Mouse (Mus musculus) neural tube, embryonic 11.5 days (tissue): ENCODE measurements around the gene 4833439L19Rik. TPM values are rescaled to one million over a fixed set of nuclear protein-coding genes. Genes with fewer than 3 reads are reported as not detected.

Experiments used
- ATAC-seq: fragments of 200-750 bp; cut with Nextera tagmentation; 2 replicates; pipeline ENCODE4 v1.8.0; 2017; ENCODE audit warnings: moderate number of reproducible peaks, mild to moderate bottlenecking, moderate TSS enrichment, moderate library complexity; ENCODE audit not compliant: insufficient read depth, low FRiP score, low TSS enrichment
- DNase-seq: peaks from one replicate; pipeline ENCODE4 v3.0.0-alpha.2; 2015; ENCODE audit warnings: low spot score
- H3K27ac ChIP-seq: fragments of 300-500 bp; sonication (generic); 2 replicates; pipeline ENCODE4 v1.5.1; 2014; ENCODE audit warnings: low read depth, mild to moderate bottlenecking, low read length
- H3K27me3 ChIP-seq: fragments of 300-500 bp; sonication (generic); 2 replicates; pipeline ENCODE4 v1.6.1; 2014; ENCODE audit warnings: mild to moderate bottlenecking, low read length, mixed read lengths; ENCODE audit not compliant: control insufficient read depth, insufficient read depth
- H3K36me3 ChIP-seq: fragments of 300-500 bp; sonication (generic); 2 replicates; pipeline ENCODE4 v1.6.1; 2014; ENCODE audit warnings: mild to moderate bottlenecking, low read length, moderate library complexity, mixed read lengths; ENCODE audit not compliant: control insufficient read depth, insufficient read depth
- H3K4me1 ChIP-seq: fragments of 300-500 bp; sonication (generic); 2 replicates; pipeline ENCODE4 v1.6.1; 2014; ENCODE audit warnings: low read length, mixed read lengths; ENCODE audit not compliant: control insufficient read depth, insufficient read depth
- H3K4me2 ChIP-seq: fragments of 300-500 bp; sonication (generic); 2 replicates; pipeline ENCODE4 v1.6.1; 2014; ENCODE audit warnings: low read depth, mild to moderate bottlenecking, moderate library complexity
- H3K4me3 ChIP-seq: fragments of 300-500 bp; sonication (generic); 2 replicates; pipeline ENCODE4 v1.5.1; 2014; ENCODE audit warnings: low read depth, low read length
- H3K9ac ChIP-seq: fragments of 300-500 bp; sonication (generic); 2 replicates; pipeline ENCODE4 v1.6.1; 2014; ENCODE audit warnings: mild to moderate bottlenecking, low read length
- H3K9me3 ChIP-seq: fragments of 300-500 bp; sonication (generic); 2 replicates; pipeline ENCODE4 v1.6.1; 2016; ENCODE audit warnings: low read length; ENCODE audit not compliant: control insufficient read depth
- WGBS: fragments of 180-500 bp; shearing (Covaris S2); extraction: QIAGEN DNeasy Blood & Tissue Kit; methylation state at CpG from one replicate; pipeline ENCODE4 v1.1.7; 2014; 5-methylcytosine and 5-hydroxymethylcytosine counted together
- polyA plus RNA-seq: library from polyadenylated mRNA; unstranded; fragments of >200 nt; fragmentation: Nextera tagmentation; extraction: Ambion mirVana; gene quantifications from 2 replicates; pipeline ENCODE4 v1.2.1, GENCODE M21; 2014

4833439L19Rik gene
- polyA plus RNA-seq, 1 experiment from 2014 or later: 284 TPM

GRCm38 (mm10) chr13:54574854-54575481 is 9.7 kb upstream of the 4833439L19Rik start, which contains the start of gene Arl10:
Gene Arl10 (plus strand): TSS chr13:54575015.
- peak within 1 kb of the TSS; percentile 84 for H3K9ac ChIP-seq
- peaks cover 7% of the 10 kb centered on the region; the same call in 1 of the 2 replicates for H3K4me1 ChIP-seq
- WGBS: under 1% methylated on average over 55 of the region's 55 CpGs
- peak within 1 kb of the TSS; percentile 67 for H3K4me3 ChIP-seq
- H3K4me2 ChIP-seq: peak within 1 kb of the TSS; percentile 59
- H3K9me3 ChIP-seq: no peaks in the 10 kb centered on the region
- ATAC-seq: peak; percentile 95
- H3K27me3 ChIP-seq: no peaks in the 10 kb centered on the region
- H3K36me3 ChIP-seq: no peaks in the 10 kb centered on the region; the same call in 1 of the 2 replicates
- DNase-seq: peak; percentile 86
- peak within 1 kb of the TSS; percentile 54 for H3K27ac ChIP-seq

GRCm38 (mm10) chr13:54572621-54573020 is 7.4 kb upstream of the 4833439L19Rik start:
- DNase-seq (no peak), ATAC-seq (no peak)
- Histone ChIP-seq H3K36me3 (no peaks in the 10 kb centered on the region), H3K4me2 (no peak overlapping the region), H3K27me3 (no peaks in the 10 kb centered on the region), H3K4me1 (peaks cover 7% of the 10 kb centered on the region; the same call in 1 of the 2 replicates), H3K4me3 (no peak overlapping the region), H3K9me3 (no peaks in the 10 kb centered on the region), H3K9ac (no peak overlapping the region), H3K27ac (no peak overlapping the region)
- 84% methylated on average over 4 of the region's 4 CpGs for WGBS

- Histone ChIP-seq H3K4me1 (peaks cover 7% of the 10 kb centered on the region; the same call in 1 of the 2 replicates), H3K4me2 (no peak overlapping the region), H3K9ac (no peak overlapping the region), H3K4me3 (no peak overlapping the region), H3K36me3 (no peaks in the 10 kb centered on the region), H3K27ac (no peak overlapping the region), H3K9me3 (no peaks in the 10 kb centered on the region), H3K27me3 (no peaks in the 10 kb centered on the region)
- ATAC-seq (no peak), DNase-seq (no peak)
- 33% methylated on average over 2 of the region's 2 CpGs for WGBS
Observed at GRCm38 (mm10) chr13:54571637-54572036, 6.4 kb upstream of the 4833439L19Rik start.

- H3K36me3 ChIP-seq: no peaks in the 10 kb centered on the region
- no peak overlapping the region for H3K4me3 ChIP-seq
- no peak overlapping the region for H3K9ac ChIP-seq
- H3K9me3 ChIP-seq: no peaks in the 10 kb centered on the region
- H3K27me3 ChIP-seq: no peaks in the 10 kb centered on the region
- DNase-seq (no peak), ATAC-seq (no peak)
- peaks cover 3% of the 10 kb centered on the region; the same call in 1 of the 2 replicates for H3K4me1 ChIP-seq
- H3K27ac ChIP-seq: no peak overlapping the region
- 75% methylated on average over 4 of the region's 4 CpGs for WGBS
- H3K4me2 ChIP-seq: no peak overlapping the region
Observed at GRCm38 (mm10) chr13:54570736-54571135, 5.5 kb upstream of the 4833439L19Rik start.

- no peak for DNase-seq
- Histone ChIP-seq H3K4me3 (no peak overlapping the region), H3K36me3 (no peaks in the 10 kb centered on the region), H3K9ac (no peak overlapping the region), H3K9me3 (no peaks in the 10 kb centered on the region), H3K4me1 (peaks cover 1% of the 10 kb centered on the region), H3K27me3 (no peaks in the 10 kb centered on the region), H3K27ac (no peak overlapping the region), H3K4me2 (no peak overlapping the region)
- no peak for ATAC-seq
- 47% methylated on average over 1 of the region's 1 CpGs for WGBS
Observed at GRCm38 (mm10) chr13:54569282-54569681, 4.0 kb upstream of the 4833439L19Rik start.

GRCm38 (mm10) chr13:54568380-54568779 is 3.1 kb upstream of the 4833439L19Rik start:
- 42% methylated on average over 5 of the region's 5 CpGs for WGBS
- Histone ChIP-seq H3K4me1 (peaks cover 6% of the 10 kb centered on the region), H3K4me2 (no peak overlapping the region), H3K36me3 (no peaks in the 10 kb centered on the region), H3K9ac (no peak overlapping the region), H3K27me3 (no peaks in the 10 kb centered on the region), H3K9me3 (no peaks in the 10 kb centered on the region), H3K27ac (no peak overlapping the region), H3K4me3 (no peak overlapping the region)
- DNase-seq (no peak), ATAC-seq (no peak)

- H3K27ac ChIP-seq: no peak overlapping the region
- no peak overlapping the region for H3K9ac ChIP-seq
- peak overlapping the region; percentile 90 for H3K4me3 ChIP-seq
- no peaks in the 10 kb centered on the region for H3K27me3 ChIP-seq
- peaks cover 8% of the 10 kb centered on the region for H3K4me1 ChIP-seq
- ATAC-seq (peak; percentile 69), DNase-seq (peak; percentile 52)
- H3K36me3 ChIP-seq: peaks cover 2% of the 10 kb centered on the region; the same call in 1 of the 2 replicates
- WGBS: 48% methylated on average over 8 of the region's 8 CpGs
- H3K9me3 ChIP-seq: no peaks in the 10 kb centered on the region
- H3K4me2 ChIP-seq: peak overlapping the region; percentile 43
Observed at GRCm38 (mm10) chr13:54565594-54566345, 535 bp upstream of the 4833439L19Rik start.

GRCm38 (mm10) chr13:54564232-54565200 is 719 bp downstream of the 4833439L19Rik start:
- peaks cover 13% of the 10 kb centered on the region for H3K36me3 ChIP-seq
- no peaks in the 10 kb centered on the region for H3K27me3 ChIP-seq
- H3K9ac ChIP-seq: peak overlapping the region; percentile 96
- H3K4me1 ChIP-seq: peaks cover 8% of the 10 kb centered on the region
- ATAC-seq (peak; percentile 53; the same call in 1 of the 2 replicates), DNase-seq (peak; percentile 39)
- H3K27ac ChIP-seq: peak overlapping the region; percentile 71; the same call in 1 of the 2 replicates
- H3K4me2 ChIP-seq: peak overlapping the region; percentile 61
- 14% methylated on average over 45 of the region's 45 CpGs for WGBS
- H3K4me3 ChIP-seq: peak overlapping the region; percentile 90
- no peaks in the 10 kb centered on the region for H3K9me3 ChIP-seq
